Mouse (Mus musculus): ENCODE measurements around the gene Cntnap2. TPM values are rescaled to one million over a fixed set of nuclear protein-coding genes. Genes with fewer than 3 reads are reported as not detected.

The Cntnap2 gene
- polyA plus RNA-seq, 1 experiment from 2014 or later = 24.7 TPM

DNA sequence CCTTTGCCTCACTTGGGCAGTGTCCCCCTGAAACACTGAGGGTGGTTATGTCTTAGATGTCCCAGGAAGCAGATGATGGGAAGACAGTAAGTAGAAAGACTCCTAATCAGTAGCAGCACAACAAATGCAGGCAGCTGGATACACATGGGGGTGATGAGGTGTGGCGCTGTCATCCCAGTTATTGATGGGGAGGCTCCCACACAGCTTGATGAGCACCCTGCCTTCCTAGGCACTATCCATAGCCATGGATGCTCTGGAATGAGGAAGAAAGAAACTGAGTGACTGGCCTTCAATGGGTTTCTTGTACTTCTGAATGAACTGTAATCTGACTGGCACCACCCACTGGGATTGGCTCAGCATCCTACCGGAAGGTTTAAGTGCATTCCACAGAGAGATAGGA lies 1904.1 kb downstream of the Cntnap2 start:
- H3K4me2 ChIP-seq = no peak overlapping the region
- H3K9ac ChIP-seq (ENCODE audit: low read length) = no peak overlapping the region
- 67% methylated on average over 2 of the region's 2 CpGs for WGBS
- no peaks in the 10 kb centered on the region for H3K27me3 ChIP-seq (ENCODE audit: control insufficient read depth, insufficient read depth, low read length)
- no peak overlapping the region for H3K4me3 ChIP-seq (ENCODE audit: low read depth, low read length)
- no peak overlapping the region for H3K27ac ChIP-seq (ENCODE audit: low read depth, low read length)
- ATAC-seq (ENCODE audit: low FRiP score) = no peak
- H3K9me3 ChIP-seq (ENCODE audit: control insufficient read depth, low read length) = no peaks in the 10 kb centered on the region
- H3K4me1 ChIP-seq (ENCODE audit: control insufficient read depth, insufficient read depth, low read length) = no peaks in the 10 kb centered on the region
- no peak for DNase-seq (ENCODE audit: low spot score, missing footprints)
- no peaks in the 10 kb centered on the region for H3K36me3 ChIP-seq (ENCODE audit: control insufficient read depth, insufficient read depth, low read length)

DNA sequence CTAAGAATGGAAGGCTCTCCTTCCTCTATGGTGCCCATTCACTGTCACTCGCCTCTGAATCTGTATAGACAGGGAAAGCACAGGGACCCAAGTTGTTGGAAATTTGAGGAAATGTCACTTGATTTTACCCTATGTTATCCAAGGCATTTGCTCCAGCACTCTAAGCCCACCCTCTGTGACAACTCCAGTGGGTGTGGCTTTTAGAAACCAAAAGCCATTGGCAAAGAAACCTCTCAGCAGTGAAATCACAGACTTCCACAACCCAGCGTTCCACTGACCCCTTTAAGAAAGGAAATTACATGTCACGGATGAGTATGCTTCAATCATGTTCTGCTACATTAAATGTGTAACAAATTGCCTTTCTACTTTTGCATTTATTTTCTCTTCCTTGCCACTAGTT lies 1904.5 kb downstream of the Cntnap2 start:
- H3K4me2 ChIP-seq = no peak overlapping the region
- 83% methylated on average over 3 of the region's 3 CpGs for WGBS
- no peaks in the 10 kb centered on the region for H3K4me1 ChIP-seq (ENCODE audit: control insufficient read depth, insufficient read depth, low read length)
- H3K27ac ChIP-seq (ENCODE audit: low read depth, low read length) = no peak overlapping the region
- no peaks in the 10 kb centered on the region for H3K27me3 ChIP-seq (ENCODE audit: control insufficient read depth, insufficient read depth, low read length)
- H3K4me3 ChIP-seq (ENCODE audit: low read depth, low read length) = no peak overlapping the region
- no peaks in the 10 kb centered on the region for H3K36me3 ChIP-seq (ENCODE audit: control insufficient read depth, insufficient read depth, low read length)
- no peak overlapping the region for H3K9ac ChIP-seq (ENCODE audit: low read length)
- no peak for ATAC-seq (ENCODE audit: low FRiP score)
- no peaks in the 10 kb centered on the region for H3K9me3 ChIP-seq (ENCODE audit: control insufficient read depth, low read length)
- no peak for DNase-seq (ENCODE audit: low spot score, missing footprints)

- H3K4me2 ChIP-seq = no peak overlapping the region
- no peaks in the 10 kb centered on the region for H3K9me3 ChIP-seq (ENCODE audit: control insufficient read depth, low read length)
- ATAC-seq (ENCODE audit: low FRiP score) (no peak), DNase-seq (ENCODE audit: low spot score, missing footprints) (no peak)
- no peak overlapping the region for H3K27ac ChIP-seq (ENCODE audit: low read depth, low read length)
- H3K36me3 ChIP-seq (ENCODE audit: control insufficient read depth, insufficient read depth, low read length) = no peaks in the 10 kb centered on the region
- H3K27me3 ChIP-seq (ENCODE audit: control insufficient read depth, insufficient read depth, low read length) = no peaks in the 10 kb centered on the region
- no peaks in the 10 kb centered on the region for H3K4me1 ChIP-seq (ENCODE audit: control insufficient read depth, insufficient read depth, low read length)
- H3K4me3 ChIP-seq (ENCODE audit: low read depth, low read length) = no peak overlapping the region
- 88% methylated on average over 2 of the region's 2 CpGs for WGBS
- H3K9ac ChIP-seq (ENCODE audit: low read length) = no peak overlapping the region
These were observed 1913.5 kb downstream of the Cntnap2 start for GRCm38 (mm10) chr6:46972640-46973039.

- Histone ChIP-seq H3K9ac (ENCODE audit: low read length) (no peak overlapping the region), H3K36me3 (ENCODE audit: control insufficient read depth, insufficient read depth, low read length) (no peaks in the 10 kb centered on the region), H3K27me3 (ENCODE audit: control insufficient read depth, insufficient read depth, low read length) (no peaks in the 10 kb centered on the region), H3K4me1 (ENCODE audit: control insufficient read depth, insufficient read depth, low read length) (no peaks in the 10 kb centered on the region), H3K27ac (ENCODE audit: low read depth, low read length) (no peak overlapping the region), H3K4me3 (ENCODE audit: low read depth, low read length) (no peak overlapping the region), H3K9me3 (ENCODE audit: control insufficient read depth, low read length) (no peaks in the 10 kb centered on the region), H3K4me2 (no peak overlapping the region)
- ATAC-seq (ENCODE audit: low FRiP score) (no peak), DNase-seq (ENCODE audit: low spot score, missing footprints) (no peak)
- WGBS = 90% methylated on average over 6 of the region's 6 CpGs
These were observed 1936.9 kb downstream of the Cntnap2 start for GRCm38 (mm10) chr6:46996010-46996602.

DNA sequence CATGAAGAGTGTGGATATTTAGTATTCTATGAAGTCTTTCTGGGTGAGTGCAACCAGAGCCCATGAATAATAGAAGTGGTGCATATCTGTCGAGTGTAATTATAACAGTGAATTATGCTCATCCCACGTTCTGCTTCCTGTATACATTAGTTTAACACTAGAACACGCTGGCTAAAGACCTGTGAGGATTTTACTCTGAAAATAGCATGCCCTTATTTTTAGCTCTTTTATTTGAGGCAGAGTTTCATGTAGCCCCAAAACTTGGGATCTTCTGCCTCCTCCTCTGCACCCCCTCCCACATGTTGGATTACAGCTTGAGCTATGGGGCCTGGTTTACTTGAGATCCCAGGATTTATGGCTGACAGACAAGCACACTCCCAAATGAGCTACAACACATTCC lies 1945.3 kb downstream of the Cntnap2 start:
- H3K27ac ChIP-seq (ENCODE audit: low read depth, low read length) = no peak overlapping the region
- H3K36me3 ChIP-seq (ENCODE audit: control insufficient read depth, insufficient read depth, low read length) = no peaks in the 10 kb centered on the region
- ATAC-seq (ENCODE audit: low FRiP score) = no peak
- no peaks in the 10 kb centered on the region for H3K27me3 ChIP-seq (ENCODE audit: control insufficient read depth, insufficient read depth, low read length)
- DNase-seq (ENCODE audit: low spot score, missing footprints) = no peak
- H3K4me3 ChIP-seq (ENCODE audit: low read depth, low read length) = no peak overlapping the region
- no peak overlapping the region for H3K4me2 ChIP-seq
- no peaks in the 10 kb centered on the region for H3K9me3 ChIP-seq (ENCODE audit: control insufficient read depth, low read length)
- WGBS = 86% methylated on average over 3 of the region's 3 CpGs
- no peak overlapping the region for H3K9ac ChIP-seq (ENCODE audit: low read length)
- no peaks in the 10 kb centered on the region for H3K4me1 ChIP-seq (ENCODE audit: control insufficient read depth, insufficient read depth, low read length)

GRCm38 (mm10) chr6:47012933-47013332 lies 1953.8 kb downstream of the Cntnap2 start:
- H3K4me1 ChIP-seq (ENCODE audit: control insufficient read depth, insufficient read depth, low read length) = no peaks in the 10 kb centered on the region
- H3K36me3 ChIP-seq (ENCODE audit: control insufficient read depth, insufficient read depth, low read length) = no peaks in the 10 kb centered on the region
- no peaks in the 10 kb centered on the region for H3K9me3 ChIP-seq (ENCODE audit: control insufficient read depth, low read length)
- no peak for DNase-seq (ENCODE audit: low spot score, missing footprints)
- H3K4me3 ChIP-seq (ENCODE audit: low read depth, low read length) = no peak overlapping the region
- 87% methylated on average over 4 of the region's 4 CpGs for WGBS
- no peak overlapping the region for H3K27ac ChIP-seq (ENCODE audit: low read depth, low read length)
- H3K9ac ChIP-seq (ENCODE audit: low read length) = no peak overlapping the region
- no peak overlapping the region for H3K4me2 ChIP-seq
- ATAC-seq (ENCODE audit: low FRiP score) = 0 out of 2 replicates have a peak, but pooled peaks have one; percentile 9
- no peaks in the 10 kb centered on the region for H3K27me3 ChIP-seq (ENCODE audit: control insufficient read depth, insufficient read depth, low read length)

DNA sequence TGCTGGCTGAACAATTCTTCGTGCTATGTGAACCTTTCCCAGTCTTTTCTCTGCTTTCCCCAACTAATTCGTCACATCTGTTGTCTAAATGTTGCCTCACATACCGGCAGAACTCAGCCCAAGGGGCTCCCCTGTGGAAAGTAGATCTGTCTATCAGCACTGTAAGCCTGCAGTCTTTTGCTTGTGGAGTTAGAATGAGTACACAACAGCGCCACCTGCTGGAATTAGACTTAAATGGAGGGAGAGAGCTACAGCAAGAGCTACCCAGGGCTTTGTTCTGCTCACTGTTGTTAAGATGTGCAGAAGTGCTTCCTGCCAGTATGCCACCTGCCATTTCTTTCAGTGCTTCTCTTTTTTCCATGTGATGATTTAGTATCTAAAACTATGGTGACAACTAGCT lies 1954.4 kb downstream of the Cntnap2 start:
- H3K27ac ChIP-seq (ENCODE audit: low read depth, low read length) = no peak overlapping the region
- DNase-seq (ENCODE audit: low spot score, missing footprints) = peak; percentile 96
- no peaks in the 10 kb centered on the region for H3K9me3 ChIP-seq (ENCODE audit: control insufficient read depth, low read length)
- no peak overlapping the region for H3K4me2 ChIP-seq
- H3K4me3 ChIP-seq (ENCODE audit: low read depth, low read length) = no peak overlapping the region
- peak; percentile 94 for ATAC-seq (ENCODE audit: low FRiP score)
- H3K9ac ChIP-seq (ENCODE audit: low read length) = no peak overlapping the region
- H3K4me1 ChIP-seq (ENCODE audit: control insufficient read depth, insufficient read depth, low read length) = no peaks in the 10 kb centered on the region
- H3K36me3 ChIP-seq (ENCODE audit: control insufficient read depth, insufficient read depth, low read length) = no peaks in the 10 kb centered on the region
- H3K27me3 ChIP-seq (ENCODE audit: control insufficient read depth, insufficient read depth, low read length) = no peaks in the 10 kb centered on the region
- 16% methylated on average over 4 of the region's 4 CpGs for WGBS

DNA sequence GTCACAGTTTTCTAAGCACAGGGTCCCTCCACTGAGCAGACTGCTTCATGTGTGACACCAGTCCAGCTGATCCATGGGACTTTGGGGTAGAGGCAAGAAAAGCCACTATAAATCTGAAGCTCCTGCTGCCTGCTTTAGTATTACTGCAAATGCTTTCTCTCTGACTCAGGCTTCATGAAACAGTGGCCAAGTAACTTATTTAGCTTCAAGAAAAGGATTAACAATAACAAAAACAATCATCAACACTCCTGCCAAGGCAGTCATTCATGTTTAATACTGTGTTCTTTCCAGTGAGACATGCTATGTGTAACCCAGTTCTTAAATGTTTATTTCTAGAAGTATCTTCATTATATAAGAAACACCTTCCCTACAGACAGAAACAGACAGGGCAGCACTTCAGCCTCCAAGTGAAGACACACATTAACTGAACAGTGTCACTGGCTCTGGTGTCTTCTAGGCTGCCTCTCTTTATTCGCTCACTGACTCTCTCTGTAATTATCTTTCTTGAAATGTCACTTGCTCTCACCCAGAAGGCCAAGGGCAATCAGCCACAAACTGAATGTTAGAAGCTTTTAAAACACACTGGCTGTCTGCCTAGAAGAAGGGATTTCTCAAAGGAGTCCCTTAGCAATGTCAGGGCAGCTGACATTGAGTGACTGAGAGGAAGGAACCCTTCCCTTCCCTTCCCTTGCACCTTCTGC lies 1955.9 kb downstream of the Cntnap2 start:
- H3K27me3 ChIP-seq (ENCODE audit: control insufficient read depth, insufficient read depth, low read length) = no peaks in the 10 kb centered on the region
- H3K36me3 ChIP-seq (ENCODE audit: control insufficient read depth, insufficient read depth, low read length) = no peaks in the 10 kb centered on the region
- H3K4me2 ChIP-seq = no peak overlapping the region
- H3K27ac ChIP-seq (ENCODE audit: low read depth, low read length) = no peak overlapping the region
- H3K9ac ChIP-seq (ENCODE audit: low read length) = no peak overlapping the region
- DNase-seq (ENCODE audit: low spot score, missing footprints) (no peak), ATAC-seq (ENCODE audit: low FRiP score) (no peak)
- no peak overlapping the region for H3K4me3 ChIP-seq (ENCODE audit: low read depth, low read length)
- H3K9me3 ChIP-seq (ENCODE audit: control insufficient read depth, low read length) = no peaks in the 10 kb centered on the region
- H3K4me1 ChIP-seq (ENCODE audit: control insufficient read depth, insufficient read depth, low read length) = no peaks in the 10 kb centered on the region
- WGBS = 88% methylated on average over 1 of the region's 1 CpGs

DNA sequence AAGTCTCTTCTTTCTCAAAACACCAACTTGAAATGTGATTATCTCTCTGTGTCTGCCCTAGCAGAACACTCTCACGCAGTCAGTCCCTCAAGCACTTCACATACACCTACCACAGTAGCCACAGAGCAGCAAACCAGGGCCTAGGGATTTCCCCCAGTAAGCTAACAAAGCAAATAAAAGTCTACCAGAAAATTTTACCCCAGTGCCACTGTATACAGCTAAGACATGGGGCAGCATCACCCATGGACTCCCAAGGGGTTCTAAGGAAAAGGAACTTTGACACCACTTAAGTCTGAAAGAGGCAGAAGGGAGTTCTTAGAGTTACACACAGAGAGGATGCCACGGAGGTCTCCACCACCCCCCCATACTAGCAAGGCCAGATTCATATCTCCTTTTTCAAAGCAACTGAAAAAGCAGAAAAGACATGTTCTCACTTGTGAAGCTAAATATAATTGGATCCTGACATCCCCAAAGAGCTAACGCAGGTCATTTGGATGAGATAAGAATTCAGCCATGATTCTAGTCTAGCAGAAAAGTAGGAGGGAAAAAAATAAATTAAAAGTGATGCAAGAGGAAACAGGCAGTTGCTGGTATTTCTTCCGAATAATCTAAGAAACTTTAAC lies 1967.0 kb downstream of the Cntnap2 start:
- 83% methylated on average over 4 of the region's 4 CpGs for WGBS
- H3K4me2 ChIP-seq = no peak overlapping the region
- no peak overlapping the region for H3K27ac ChIP-seq (ENCODE audit: low read depth, low read length)
- H3K27me3 ChIP-seq (ENCODE audit: control insufficient read depth, insufficient read depth, low read length) = no peaks in the 10 kb centered on the region
- H3K36me3 ChIP-seq (ENCODE audit: control insufficient read depth, insufficient read depth, low read length) = no peaks in the 10 kb centered on the region
- DNase-seq (ENCODE audit: low spot score, missing footprints) = no peak
- no peak overlapping the region for H3K4me3 ChIP-seq (ENCODE audit: low read depth, low read length)
- H3K9ac ChIP-seq (ENCODE audit: low read length) = no peak overlapping the region
- ATAC-seq (ENCODE audit: low FRiP score) = no peak
- H3K4me1 ChIP-seq (ENCODE audit: control insufficient read depth, insufficient read depth, low read length) = no peaks in the 10 kb centered on the region
- no peaks in the 10 kb centered on the region for H3K9me3 ChIP-seq (ENCODE audit: control insufficient read depth, low read length)

Measured in midbrain, embryonic 11.5 days (tissue).